Mouse (Mus musculus) liver (tissue): Measurements from ENCODE around the gene Kif14.

ENCODE experiments used
- DNase-seq: peaks from one replicate; pipeline ENCODE4 v3.0.0-alpha.2; 2020; ENCODE audit warnings: mixed read lengths

Gene Kif14

GRCm38 (mm10) chr1:136558762-136559161, 92.6 kb downstream of the Kif14 start:
- no peak for DNase-seq

GRCm38 (mm10) chr1:136559284-136559683, 93.1 kb downstream of the Kif14 start:
- DNase-seq = no peak

- DNase-seq = no peak
These were observed 93.6 kb downstream of the Kif14 start for GRCm38 (mm10) chr1:136559774-136560173.

- no peak for DNase-seq
These were observed 95.7 kb downstream of the Kif14 start for GRCm38 (mm10) chr1:136561823-136562222.

- DNase-seq = no peak
These were observed 97.0 kb downstream of the Kif14 start for GRCm38 (mm10) chr1:136563149-136563548.

GRCm38 (mm10) chr1:136564963-136565362, 98.8 kb downstream of the Kif14 start:
- DNase-seq = no peak

- DNase-seq = no peak
These were observed 100.2 kb downstream of the Kif14 start for GRCm38 (mm10) chr1:136566386-136566785.

GRCm38 (mm10) chr1:136567641-136568040, 101.5 kb downstream of the Kif14 start:
- DNase-seq = no peak

- DNase-seq = no peak
These were observed 102.6 kb downstream of the Kif14 start for GRCm38 (mm10) chr1:136568738-136569194.

GRCm38 (mm10) chr1:136569206-136569605, 103.1 kb downstream of the Kif14 start:
- DNase-seq = no peak

- DNase-seq = peak; percentile 20
These were observed 103.6 kb downstream of the Kif14 start for GRCm38 (mm10) chr1:136569626-136570297.

- peak; percentile 29 for DNase-seq
These were observed 104.1 kb downstream of the Kif14 start for GRCm38 (mm10) chr1:136570298-136570653.

- no peak for DNase-seq
These were observed 104.8 kb downstream of the Kif14 start for GRCm38 (mm10) chr1:136570976-136571375.

GRCm38 (mm10) chr1:136571530-136571929, 105.4 kb downstream of the Kif14 start:
- DNase-seq = no peak

- DNase-seq = no peak
These were observed 111.9 kb downstream of the Kif14 start for GRCm38 (mm10) chr1:136577890-136578663.

GRCm38 (mm10) chr1:136579360-136579759, 113.2 kb downstream of the Kif14 start:
- DNase-seq = no peak

GRCm38 (mm10) chr1:136580266-136580665, 114.1 kb downstream of the Kif14 start:
- no peak for DNase-seq
